Mouse (Mus musculus): Measurements from ENCODE around the gene Extl1.
"Not testable (repeated sequence)": the region's sequence is repeated elsewhere in the genome, so short reads cannot be mapped to it uniquely, and the experiment has no call there.

- TF ChIP-seq EP300 (optimal IDR thresholded peaks at IDR 0.05); CTCF (IDR thresholded peaks at IDR 0.05; ENCODE audit: low read depth): not testable (repeated sequence)
These were observed at the start of gene Extl1 for GRCm38 (mm10) chr4:134383750-134384149.
